ENCODE assay signal across 13 mouse cellular contexts in the genomic region with DNA sequence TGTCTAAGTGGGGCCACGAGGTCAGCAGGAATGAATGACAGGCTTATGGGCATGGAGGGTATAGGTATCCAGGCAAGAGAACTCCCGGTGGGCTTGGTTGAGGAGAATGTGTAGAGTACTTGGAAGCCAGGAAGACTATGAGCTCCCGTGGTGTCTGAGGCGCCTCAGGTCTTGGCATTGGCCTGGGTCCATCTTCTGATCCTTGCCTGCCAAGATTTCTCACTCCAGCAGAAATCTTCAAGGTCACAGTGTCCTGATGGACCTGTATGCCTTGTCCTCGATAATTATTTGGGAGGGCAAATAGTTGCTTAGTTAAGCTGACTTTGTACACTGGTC. TPM values are rescaled to one million over a fixed set of nuclear protein-coding genes. Genes with fewer than 3 reads are reported as not detected.
A peak's percentile ranks its signal among the peaks of the same experiment; 100 is the strongest.
DNase-seq lines count a peak whose midpoint lies in the region; ATAC-seq and TF ChIP-seq lines count a peak whose summit lies in the region.
"Had no signal": no experiment of that assay in that cellular context is flagged by ENCODE, and none has a peak within 500 bp of the region (broad histone marks: within the 10 kb centered on the region; RNA-seq: fewer than 3 reads in every experiment).

No protein-coding gene starts in this region.

- peak; percentile 39 to 42 for DNase-seq in cerebellum, postnatal 10 days
- DNase-seq in cerebellum, postnatal 4 days (ENCODE audit: low spot score in 2 of 2): no peak
- DNase-seq in lung, adult 2 months: no peak
- DNase-seq in kidney, adult 2 months: peak; percentile 73
- DNase-seq in embryonic facial prominence, embryonic 10.5 days (ENCODE audit: low spot score): no peak
- DNase-seq in retina, postnatal 1 day: no peak

- WGBS in lung, embryonic 16.5 days: 55% methylated on average over 5 of the region's 5 CpGs
- WGBS in lung, adult 2 months: 61% methylated on average over 5 of the region's 5 CpGs
- WGBS in kidney, adult 2 months: 30% methylated on average over 5 of the region's 5 CpGs
- WGBS in embryonic facial prominence, embryonic 10.5 days: 73% methylated on average over 5 of the region's 5 CpGs

- H3K27ac ChIP-seq in lung, embryonic 16.5 days (ENCODE audit: low read length): no peak overlapping the region
- no peak overlapping the region for H3K27ac ChIP-seq in kidney, adult 2 months (ENCODE audit: insufficient read depth, low read depth, low read length)
- no peak overlapping the region for H3K27ac ChIP-seq in embryonic facial prominence, embryonic 10.5 days (replicated peaks)
- H3K27ac ChIP-seq: embryonic facial prominence, embryonic 12.5 days; liver, embryonic 13.5 days had no signal

- TF ChIP-seq CTCF in lung, adult 2 months (IDR thresholded peaks at IDR 0.05; ENCODE audit: insufficient read depth, low read length): no peak
- no peak for TF ChIP-seq CTCF in kidney, adult 2 months (conservative IDR thresholded peaks at IDR 0.05; ENCODE audit: insufficient read depth, insufficient read length, low read depth, low read length)

- no peaks in the 10 kb centered on the region for H3K9me3 ChIP-seq in lung, embryonic 16.5 days (ENCODE audit: control insufficient read depth, low read length)
- no peaks in the 10 kb centered on the region for H3K9me3 ChIP-seq in embryonic facial prominence, embryonic 10.5 days
- H3K9me3 ChIP-seq: embryonic facial prominence, embryonic 12.5 days; liver, embryonic 13.5 days had no signal

- H3K9ac ChIP-seq in lung, embryonic 16.5 days (ENCODE audit: low read length): no peak overlapping the region
- H3K9ac ChIP-seq: embryonic facial prominence, embryonic 12.5 days; forebrain, postnatal 0 days; heart, embryonic 12.5 days; liver, embryonic 13.5 days had no signal

- no peak overlapping the region for H3K4me3 ChIP-seq in lung, embryonic 16.5 days (ENCODE audit: low read length)
- H3K4me3 ChIP-seq in lung, adult 2 months (replicated peaks; ENCODE audit: extremely low read depth, low read depth, low read length): no peak overlapping the region
- H3K4me3 ChIP-seq in kidney, adult 2 months (ENCODE audit: insufficient read depth, low read depth, low read length): no peak overlapping the region
- no peak overlapping the region for H3K4me3 ChIP-seq in myocyte
- no peak overlapping the region for H3K4me3 ChIP-seq in embryonic facial prominence, embryonic 10.5 days
- H3K4me3 ChIP-seq: embryonic facial prominence, embryonic 12.5 days; heart, embryonic 12.5 days; liver, embryonic 13.5 days; megakaryocyte, embryonic 14.5 days had no signal

- TF ChIP-seq POLR2A in lung, adult 2 months (IDR thresholded peaks at IDR 0.05; ENCODE audit: borderline replicate concordance, extremely low read depth, low read depth, low read length): no peak
- TF ChIP-seq POLR2A in kidney, adult 2 months (IDR thresholded peaks at IDR 0.05; ENCODE audit: low read depth, low read length): no peak
- no peak for TF ChIP-seq POLR2A in myocyte (IDR thresholded peaks at IDR 0.05; ENCODE audit: insufficient read length, low read depth)

- H3K4me2 ChIP-seq in lung, embryonic 16.5 days (ENCODE audit: low read depth, low read length): no peak overlapping the region
- peak overlapping the region; percentile 3 for H3K4me2 ChIP-seq in myocyte (ENCODE audit: low read depth)
- H3K4me2 ChIP-seq: embryonic facial prominence, embryonic 12.5 days; heart, embryonic 12.5 days; liver, embryonic 13.5 days had no signal

- H3K79me2 ChIP-seq in myocyte (ENCODE audit: control insufficient read depth, insufficient read depth): no peaks in the 10 kb centered on the region

- no peaks in the 10 kb centered on the region for H3K36me3 ChIP-seq in lung, embryonic 16.5 days (ENCODE audit: control insufficient read depth, insufficient read depth, low read length)
- H3K36me3 ChIP-seq in kidney, adult 2 months (ENCODE audit: control insufficient read depth, insufficient read depth, low read length): no peaks in the 10 kb centered on the region
- H3K36me3 ChIP-seq in myocyte (ENCODE audit: control insufficient read depth, insufficient read depth): no peaks in the 10 kb centered on the region
- H3K36me3 ChIP-seq in embryonic facial prominence, embryonic 10.5 days (replicated peaks): no peaks in the 10 kb centered on the region
- H3K36me3 ChIP-seq: embryonic facial prominence, embryonic 12.5 days; heart, embryonic 12.5 days; liver, embryonic 13.5 days had no signal

- H3K27me3 ChIP-seq in lung, embryonic 16.5 days (ENCODE audit: control insufficient read depth, insufficient read depth, low read depth, low read length): no peaks in the 10 kb centered on the region
- no peaks in the 10 kb centered on the region for H3K27me3 ChIP-seq in kidney, adult 2 months (replicated peaks; ENCODE audit: control insufficient read depth, insufficient read depth, low read length)
- H3K27me3 ChIP-seq in myocyte (ENCODE audit: control insufficient read depth, insufficient read depth, insufficient read length): no peaks in the 10 kb centered on the region
- H3K27me3 ChIP-seq in embryonic facial prominence, embryonic 10.5 days (replicated peaks; ENCODE audit: low read depth, poor library complexity, severe bottlenecking): no peaks in the 10 kb centered on the region
- H3K27me3 ChIP-seq: embryonic facial prominence, embryonic 12.5 days; liver, embryonic 13.5 days had no signal

- 0 out of 2 replicates have a peak, but pooled peaks have one; percentile 18 for ATAC-seq in lung, embryonic 16.5 days (ENCODE audit: low read depth)

- no peak overlapping the region for H3ac ChIP-seq in myocyte (ENCODE audit: control insufficient read depth, insufficient read length)

- H3K4me1 ChIP-seq in lung, embryonic 16.5 days (replicated peaks; ENCODE audit: control insufficient read depth, insufficient read depth, low read length): peaks cover 3% of the 10 kb centered on the region; the same call in 1 of the 2 replicates
- H3K4me1 ChIP-seq in lung, adult 2 months (ENCODE audit: control insufficient read depth, insufficient read depth, low read length): peaks cover 5% of the 10 kb centered on the region; the same call in 1 of the 2 replicates
- H3K4me1 ChIP-seq in kidney, adult 2 months (ENCODE audit: control insufficient read depth, insufficient read depth, low read length): no peaks in the 10 kb centered on the region; the same call in 1 of the 2 replicates
- H3K4me1 ChIP-seq in embryonic facial prominence, embryonic 10.5 days: peaks cover 9% of the 10 kb centered on the region; the same call in 1 of the 2 replicates
- H3K4me1 ChIP-seq: embryonic facial prominence, embryonic 12.5 days had no signal

TF ChIP-seq in myocyte, 11 proteins besides CTCF, POLR2A, EP300 and RAD21:
- TF ChIP-seq POLR2AphosphoS2 (IDR thresholded peaks at IDR 0.05; ENCODE audit: insufficient read length, low read depth) (no peak), REST (IDR thresholded peaks at IDR 0.05; ENCODE audit: insufficient read depth, insufficient read length) (no peak), MYOG (IDR thresholded peaks at IDR 0.05; ENCODE audit: control insufficient read depth in 1 of 3, insufficient read depth in 1 of 3, insufficient read length in 2 of 3, low read depth in 2 of 3) (no peak), TCF12 (IDR thresholded peaks at IDR 0.05; ENCODE audit: insufficient read depth, poor library complexity, severe bottlenecking) (no peak), CEBPB (IDR thresholded peaks at IDR 0.05; ENCODE audit: insufficient read depth, poor library complexity, severe bottlenecking) (no peak), MYOD1 (IDR thresholded peaks at IDR 0.05; ENCODE audit: control insufficient read depth in 1 of 3, insufficient read length in 2 of 3, low read depth in 2 of 3) (no peak), E2F4 (IDR thresholded peaks at IDR 0.05; ENCODE audit: insufficient read depth) (no peak), TCF3 (IDR thresholded peaks at IDR 0.05; ENCODE audit: insufficient read length, low read depth) (no peak), USF1 (IDR thresholded peaks at IDR 0.05; ENCODE audit: low read depth) (no peak), SRF (IDR thresholded peaks at IDR 0.05; ENCODE audit: control insufficient read depth, insufficient read length, low read depth) (no peak)

RNA-seq across cellular contexts. Expression of a gene that starts 10.5 kb away (rescaled TPM):
- polyA plus RNA-seq in lung, embryonic 16.5 days (2015; fragmentation: Nextera tagmentation; extraction: Ambion mirVana): 12.8 and 13.0 TPM in 2 replicates
- polyA plus RNA-seq in lung, adult 2 months (2012; rRNA removed): 16.1 and 20.2 TPM in 2 replicates
- 9.8 and 11.2 TPM in 2 replicates for polyA plus RNA-seq in kidney, adult 2 months (2012; rRNA removed)
- polyA plus RNA-seq in myocyte (2012; fragmentation: generic; extraction: Trizol): 4.5 TPM
- polyA plus RNA-seq in embryonic facial prominence, embryonic 10.5 days (2016; fragmentation: Nextera tagmentation; extraction: Ambion mirVana): 12.4 and 14.1 TPM in 2 replicates

RNA-seq across cellular contexts. Expression of a gene that starts 24.9 kb away (rescaled TPM):
- polyA plus RNA-seq in lung, embryonic 16.5 days (2015; fragmentation: Nextera tagmentation; extraction: Ambion mirVana): 10.7 and 12.2 TPM in 2 replicates
- 6.9 and 21.0 TPM in 2 replicates for polyA plus RNA-seq in lung, adult 2 months (2012; rRNA removed)
- 5.6 and 6.8 TPM in 2 replicates for polyA plus RNA-seq in kidney, adult 2 months (2012; rRNA removed)
- 1.8 TPM for polyA plus RNA-seq in myocyte (2012; fragmentation: generic; extraction: Trizol)
- 1.3 and 2.0 TPM in 2 replicates for polyA plus RNA-seq in embryonic facial prominence, embryonic 10.5 days (2016; fragmentation: Nextera tagmentation; extraction: Ambion mirVana)

RNA-seq across cellular contexts. Expression of a gene that starts 56.4 kb away (rescaled TPM):
- polyA plus RNA-seq in lung, embryonic 16.5 days (2015; fragmentation: Nextera tagmentation; extraction: Ambion mirVana): 5.8 and 6.0 TPM in 2 replicates
- polyA plus RNA-seq in lung, adult 2 months (2012; rRNA removed): 8.7 and 10.9 TPM in 2 replicates
- polyA plus RNA-seq in kidney, adult 2 months (2012; rRNA removed): 7.3 and 7.6 TPM in 2 replicates
- 14.9 TPM for polyA plus RNA-seq in myocyte (2012; fragmentation: generic; extraction: Trizol)
- polyA plus RNA-seq in embryonic facial prominence, embryonic 10.5 days (2016; fragmentation: Nextera tagmentation; extraction: Ambion mirVana): 6.5 and 7.3 TPM in 2 replicates

Comparison
In these comparisons a context has a peak if more than half of its experiments do, and no peak if none do; other contexts are left out.
1. DNase-seq: peak in cerebellum, postnatal 10 days (2 of 2) and kidney, adult 2 months (single experiment); none in cerebellum, postnatal 4 days (0 of 2), lung, adult 2 months (single experiment), embryonic facial prominence, embryonic 10.5 days (single experiment) and retina, postnatal 1 day (single experiment).